Mouse (Mus musculus): ENCODE data around the gene 4930562C15Rik.

4930562C15Rik gene

DNA sequence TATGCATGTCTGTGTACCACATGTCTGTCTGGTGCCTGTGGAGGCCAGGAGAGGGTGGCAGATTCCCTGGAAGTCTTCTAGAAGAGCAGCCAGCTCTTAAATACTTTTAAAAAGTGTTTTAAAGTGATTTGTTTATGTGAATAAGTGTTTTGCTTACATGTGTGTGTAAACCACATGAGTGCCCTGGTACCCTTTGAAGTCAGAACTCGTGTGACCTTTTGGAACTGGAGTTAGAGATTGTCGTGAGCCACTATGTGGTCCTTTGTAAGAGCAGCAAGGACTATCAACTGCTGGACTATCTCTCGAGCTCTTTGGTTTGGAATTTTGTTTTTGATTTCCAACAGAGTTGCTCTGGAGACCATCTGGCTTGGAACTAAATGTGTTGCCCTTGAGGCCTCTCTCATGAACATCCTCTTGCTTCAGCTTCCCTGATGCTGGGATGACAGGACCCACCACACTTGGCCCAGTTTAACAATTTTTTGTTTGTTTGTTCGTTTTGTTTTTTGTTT is 55.0 kb downstream of the 4930562C15Rik start:
- DNase-seq (ENCODE audit: low read depth, low spot score), result no peak

DNA sequence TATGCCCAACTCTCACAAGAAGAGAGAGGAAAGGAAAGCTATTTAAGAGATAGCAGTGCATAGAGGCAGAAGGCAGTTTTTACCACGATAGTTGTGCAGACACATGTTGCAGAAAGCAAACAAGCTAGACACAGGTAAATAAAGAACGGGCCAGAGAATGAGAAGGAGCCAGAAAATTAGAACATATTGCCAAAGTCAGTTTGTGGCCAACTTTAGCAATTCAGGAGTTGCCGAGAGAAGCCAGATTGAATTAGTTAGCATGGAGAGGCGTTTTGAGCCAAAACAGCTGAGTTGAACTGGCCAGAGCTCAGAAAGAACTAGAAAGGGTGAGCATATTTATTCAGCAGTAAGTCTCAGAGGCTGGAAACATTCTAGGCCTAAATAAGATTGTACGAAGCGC is 57.0 kb downstream of the 4930562C15Rik start:
- DNase-seq (ENCODE audit: low read depth, low spot score), result no peak

DNA sequence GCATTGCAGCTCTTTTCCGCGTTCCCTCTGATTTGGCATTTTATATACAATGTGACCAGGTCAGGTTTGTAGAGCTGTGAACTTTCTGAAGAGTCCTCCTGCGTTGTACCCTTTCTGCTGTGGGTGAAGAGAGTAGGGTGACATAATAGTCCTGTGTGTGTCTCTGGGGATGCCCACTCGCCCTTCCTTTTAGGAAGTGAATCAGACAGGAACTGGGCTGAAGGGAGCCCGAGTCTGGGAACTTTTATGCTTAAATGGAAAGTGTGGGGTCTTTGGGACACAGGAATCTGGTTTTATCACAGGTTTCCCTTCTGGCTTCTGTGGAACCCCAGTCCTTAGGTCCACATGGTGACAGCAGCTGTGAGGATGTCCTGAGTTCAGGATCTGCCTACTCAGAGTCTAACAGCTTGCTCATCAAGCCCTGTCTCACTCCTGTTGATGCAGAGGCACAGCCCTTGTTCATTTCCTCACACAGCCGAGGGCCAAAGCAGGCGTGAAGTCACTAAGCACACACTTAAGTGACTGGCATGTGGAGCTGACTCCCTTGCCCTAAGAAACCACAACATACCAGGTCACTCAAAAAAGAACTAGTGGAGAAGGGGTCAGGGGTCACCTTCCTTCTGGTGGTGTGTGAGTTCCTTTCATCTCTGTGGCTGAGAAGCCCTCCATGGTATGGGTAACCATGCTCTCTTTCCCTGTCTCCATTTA is 59.1 kb downstream of the 4930562C15Rik start:
- DNase-seq (ENCODE audit: low read depth, low spot score), result no peak

DNA sequence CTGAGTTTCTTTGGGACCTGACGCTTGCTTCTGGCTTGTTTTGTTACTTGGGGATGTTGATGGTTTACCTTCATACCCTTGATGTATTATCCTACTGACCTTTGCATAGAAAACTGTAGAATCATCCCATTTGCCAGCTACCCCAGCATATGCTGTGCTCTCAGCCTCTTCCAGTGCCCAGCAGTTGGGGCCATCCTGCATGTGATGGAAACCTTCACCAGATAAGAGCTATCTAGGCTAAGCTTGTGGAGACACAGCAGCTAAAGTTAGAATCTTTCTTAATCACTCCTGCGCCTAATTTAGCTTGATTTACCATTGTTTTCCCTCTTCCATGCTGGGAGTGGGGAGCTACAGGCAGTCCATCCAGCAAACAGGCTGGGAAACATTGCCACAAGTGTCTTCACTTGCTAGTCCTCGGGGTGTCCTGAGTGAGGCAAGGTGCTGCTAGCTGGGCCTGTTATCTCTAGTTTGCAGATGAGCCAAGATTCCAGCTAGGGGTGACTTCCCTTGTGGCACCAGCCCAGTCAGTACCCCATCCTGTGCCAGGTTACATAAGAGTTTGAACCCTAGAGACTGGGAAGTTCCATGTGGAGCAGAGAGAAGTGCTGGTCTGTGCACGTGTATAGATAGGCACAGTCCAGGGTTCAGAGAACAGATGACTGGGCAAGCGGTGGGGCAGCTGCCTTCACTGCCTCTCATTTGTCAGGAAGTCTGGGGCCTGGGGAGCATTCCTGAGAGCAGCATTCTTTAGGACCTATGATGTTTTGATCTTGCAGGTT is 61.2 kb downstream of the 4930562C15Rik start:
- DNase-seq (ENCODE audit: low read depth, low spot score), result no peak

DNA sequence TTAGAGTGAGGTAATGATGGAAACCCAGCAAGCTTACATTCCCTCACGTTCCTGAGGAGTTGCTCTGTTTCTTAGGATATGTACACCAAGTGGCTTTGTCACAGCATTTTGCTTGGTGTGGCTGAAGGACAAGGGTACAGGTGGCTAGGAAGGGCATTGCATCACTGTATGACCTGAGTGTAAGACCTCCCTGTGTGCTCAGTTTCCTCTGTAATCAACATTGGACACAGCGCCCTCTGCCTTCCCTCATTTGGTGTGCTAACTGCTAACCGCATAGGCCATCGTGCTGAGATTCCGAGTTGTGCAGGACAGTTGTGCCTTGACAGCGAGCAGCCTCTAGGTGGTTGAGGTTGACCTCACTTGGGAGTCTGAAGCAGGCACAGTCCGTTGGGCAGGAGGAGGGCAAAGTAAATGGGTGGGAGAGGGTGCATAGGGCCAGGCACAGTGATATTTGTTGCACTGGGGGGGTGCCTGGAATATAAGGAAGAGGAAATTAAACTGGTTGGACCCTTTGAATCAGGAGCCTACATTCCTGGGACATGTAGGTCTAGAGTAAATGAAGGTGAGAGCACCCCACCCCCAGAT is 62.0 kb downstream of the 4930562C15Rik start:
- DNase-seq (ENCODE audit: low read depth, low spot score), result peak; percentile 76

DNA sequence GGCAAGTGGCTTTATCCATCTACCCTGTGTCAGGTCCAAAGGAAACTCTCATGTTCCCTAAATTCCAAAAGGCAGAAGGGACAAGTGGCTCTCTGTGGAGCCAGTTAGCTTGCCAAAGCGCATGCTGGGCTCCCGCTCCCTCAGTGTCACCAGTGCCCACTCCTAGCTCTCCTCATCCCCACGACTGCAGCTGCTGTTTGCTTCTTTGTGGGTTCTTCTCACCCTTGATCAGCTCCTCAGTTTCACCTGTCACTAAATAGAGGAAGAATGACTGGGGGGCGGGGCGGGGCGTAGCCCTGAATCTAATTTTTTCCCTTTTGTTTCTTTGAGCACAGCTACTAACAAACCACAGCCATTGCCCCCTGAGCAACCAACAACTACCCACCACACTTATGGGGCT is 63.7 kb downstream of the 4930562C15Rik start:
- DNase-seq (ENCODE audit: low read depth, low spot score), result no peak

DNA sequence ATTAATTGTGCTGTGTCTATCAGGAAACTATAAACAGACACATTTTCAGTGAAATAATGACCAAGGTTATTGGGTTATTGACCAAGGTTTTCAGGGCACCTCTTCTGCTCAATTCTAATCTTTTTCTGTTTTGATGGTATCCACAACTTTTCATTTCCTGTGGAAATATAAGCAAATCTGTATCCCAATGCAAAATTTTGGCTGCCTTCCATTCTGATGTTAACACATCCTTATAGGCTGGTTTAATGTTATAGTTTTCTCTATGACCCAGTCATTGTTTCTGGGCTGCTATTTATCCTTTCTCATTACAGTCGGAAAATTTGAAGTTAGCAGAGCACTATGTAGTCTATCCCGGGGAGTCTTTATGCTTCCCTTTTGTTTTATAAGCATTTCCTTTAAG is 64.5 kb downstream of the 4930562C15Rik start:
- no peak for DNase-seq (ENCODE audit: low read depth, low spot score)

DNA sequence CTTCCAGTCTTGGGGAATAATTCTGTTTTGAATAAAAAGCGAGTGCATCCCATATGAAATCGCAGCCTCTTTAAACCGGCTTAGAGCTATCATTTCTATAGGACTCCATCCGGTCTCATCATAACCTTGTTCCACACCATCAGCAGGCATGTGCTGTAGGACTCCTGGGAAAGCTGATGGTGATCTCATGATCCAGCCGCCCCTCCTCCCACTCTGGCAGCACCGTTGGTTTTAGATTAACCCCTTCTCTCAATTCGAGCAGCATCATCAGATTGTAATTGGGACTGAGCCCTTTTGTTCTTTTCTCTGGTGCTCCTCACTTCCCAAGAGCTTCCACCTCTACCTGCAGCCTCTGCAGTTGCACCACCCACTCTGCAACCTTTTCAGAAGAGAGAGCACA is 66.0 kb downstream of the 4930562C15Rik start:
- DNase-seq (ENCODE audit: low read depth, low spot score), result no peak

DNA sequence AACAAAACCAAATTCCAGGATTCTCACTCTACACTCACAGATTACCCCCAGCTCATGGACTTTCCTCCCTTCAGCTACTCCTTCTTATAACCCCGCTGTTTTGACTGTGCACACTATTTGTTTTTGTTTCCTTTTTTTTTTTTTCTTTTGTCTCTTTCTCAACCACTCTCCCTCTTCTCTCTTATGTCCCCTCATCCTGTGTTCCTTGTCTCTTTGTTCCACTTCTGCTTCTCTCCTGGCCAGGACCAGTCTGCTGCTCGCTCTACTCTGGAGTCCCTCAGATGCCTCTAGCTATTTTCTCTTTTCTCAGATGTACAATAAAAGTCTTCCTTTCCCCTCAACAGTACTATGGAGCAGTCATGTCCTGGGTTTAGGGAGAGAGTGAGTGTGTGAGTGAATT is 67.2 kb downstream of the 4930562C15Rik start:
- no peak for DNase-seq (ENCODE audit: low read depth, low spot score)

DNA sequence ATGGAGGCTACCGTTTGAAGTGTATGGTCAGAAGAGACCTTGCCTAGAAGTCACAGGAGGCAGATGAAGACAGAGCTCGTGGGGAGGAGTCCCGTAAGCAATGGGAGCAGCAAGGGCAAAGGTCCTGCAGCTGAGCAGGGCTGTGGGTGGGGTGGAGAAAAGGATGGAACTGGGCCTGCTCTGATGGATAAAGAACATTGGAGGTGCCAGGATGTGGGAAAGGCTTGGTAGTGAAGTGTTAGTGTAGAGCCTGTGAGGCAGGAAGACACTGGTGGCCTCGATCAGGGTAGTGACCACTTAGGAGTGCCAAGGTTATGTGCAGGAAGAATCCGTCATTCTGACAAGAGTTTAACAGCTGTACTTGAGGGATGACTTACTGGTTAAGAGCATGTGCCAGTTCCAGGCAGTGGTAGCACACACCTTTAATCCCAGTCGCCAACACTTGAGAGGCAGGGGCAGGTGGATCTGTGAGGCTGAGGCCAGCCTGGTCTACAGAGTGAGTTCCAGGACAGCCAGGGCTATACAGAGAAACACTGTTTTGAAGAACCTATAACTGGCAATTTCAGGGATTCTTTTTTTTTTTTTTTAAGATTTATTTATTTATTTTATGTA is 68.4 kb downstream of the 4930562C15Rik start:
- DNase-seq (ENCODE audit: low read depth, low spot score), result no peak

DNA sequence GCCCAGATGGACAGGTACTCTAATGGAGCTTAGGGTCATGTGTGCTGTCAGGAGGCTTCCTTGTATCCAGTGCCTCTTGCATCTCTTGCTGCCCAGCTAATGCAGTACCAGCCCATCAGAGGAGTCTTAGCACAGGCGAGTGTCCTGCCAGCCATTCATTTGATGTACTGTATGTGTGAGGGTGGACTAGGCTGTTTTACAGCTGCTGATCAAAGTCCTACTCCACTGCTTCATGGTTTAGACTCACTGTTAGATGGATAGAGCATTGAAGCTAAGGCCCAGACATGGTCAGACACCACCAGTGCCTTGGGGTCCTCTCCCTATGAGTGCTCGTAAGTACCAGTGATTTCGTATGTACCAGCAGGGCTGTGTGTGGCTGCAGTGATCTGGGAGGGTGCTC is 69.7 kb downstream of the 4930562C15Rik start:
- DNase-seq (ENCODE audit: low read depth, low spot score), result no peak

DNA sequence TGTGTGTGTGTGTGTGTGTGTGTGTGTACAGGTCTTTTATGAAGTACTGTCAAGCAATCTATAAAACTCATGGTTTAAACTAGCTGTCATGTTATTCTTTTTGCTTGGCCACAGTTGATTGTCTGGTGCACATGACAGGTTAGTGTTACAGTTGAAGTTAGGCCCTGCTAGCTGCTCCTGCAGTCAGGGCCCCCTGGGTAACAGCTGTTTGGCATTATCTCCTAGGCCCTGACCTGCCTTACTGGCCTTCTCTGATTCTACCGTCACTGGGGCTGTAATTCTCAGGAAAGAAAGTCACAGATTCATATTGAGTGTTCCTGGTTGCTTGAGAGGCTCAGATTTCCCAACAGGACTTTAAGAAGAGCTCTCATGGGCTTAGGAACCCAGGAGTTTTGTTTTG is 70.4 kb downstream of the 4930562C15Rik start:
- no peak for DNase-seq (ENCODE audit: low read depth, low spot score)

DNA sequence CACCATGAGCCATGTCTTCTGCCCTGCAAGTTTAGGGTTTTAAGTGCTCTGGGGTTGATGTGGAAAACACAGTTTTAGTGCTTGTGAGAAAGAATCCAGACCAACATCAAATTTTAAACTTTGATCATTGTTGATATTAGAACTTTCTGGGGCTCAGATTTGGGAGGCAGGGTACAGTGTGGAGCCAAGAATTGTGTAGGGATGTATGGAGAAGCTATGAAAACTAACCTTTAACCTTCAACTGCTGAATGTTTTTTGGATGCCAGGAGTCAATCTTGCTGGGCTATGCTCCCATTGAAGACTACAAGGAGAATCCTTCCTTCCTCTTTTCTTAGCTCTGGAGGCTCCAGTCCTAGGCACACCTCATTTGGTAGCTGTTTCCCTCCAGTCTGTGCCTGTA is 71.3 kb downstream of the 4930562C15Rik start:
- no peak for DNase-seq (ENCODE audit: low read depth, low spot score)

DNA sequence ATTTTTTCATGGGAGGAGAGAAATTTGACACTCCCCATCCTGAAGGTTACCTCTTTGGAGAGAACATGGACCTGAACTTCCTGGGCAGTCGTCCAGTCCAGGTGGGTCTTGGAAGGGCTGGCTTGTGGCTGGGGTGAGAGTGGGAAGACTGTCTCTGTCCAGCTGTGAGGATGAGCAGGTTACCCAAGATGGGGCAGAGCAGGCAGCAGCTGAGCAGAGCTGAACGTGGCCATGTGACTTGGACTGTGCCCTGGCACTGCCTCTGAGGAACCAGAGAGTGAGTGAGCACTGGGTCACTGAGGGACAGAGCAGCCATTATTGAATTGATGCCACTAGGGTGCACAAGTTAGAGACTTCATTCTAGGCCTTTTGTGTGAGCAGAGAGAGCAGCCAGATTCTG is 72.2 kb downstream of the 4930562C15Rik start:
- no peak for DNase-seq (ENCODE audit: low read depth, low spot score)

DNA sequence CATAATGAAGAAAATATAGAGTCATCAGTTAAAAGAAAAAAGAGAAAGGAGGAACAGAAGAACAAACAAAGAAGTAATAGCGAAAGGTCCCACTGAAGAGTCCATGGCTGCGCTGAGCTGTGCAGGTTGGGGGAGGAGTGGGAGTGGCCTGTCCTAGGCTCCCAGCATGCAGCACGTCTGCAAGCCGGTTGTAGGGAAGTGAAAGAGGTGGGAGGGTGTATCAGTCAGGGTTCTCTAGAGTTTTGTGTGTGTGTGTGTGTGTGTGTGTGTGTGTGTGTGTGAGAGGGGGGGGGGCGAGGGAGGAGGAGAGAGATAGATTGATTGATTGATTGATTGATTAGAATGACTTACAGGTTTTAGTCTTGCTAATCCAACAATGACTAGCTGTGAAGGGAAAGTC is 72.8 kb downstream of the 4930562C15Rik start:
- peak; percentile 73 for DNase-seq (ENCODE audit: low read depth, low spot score)

DNA sequence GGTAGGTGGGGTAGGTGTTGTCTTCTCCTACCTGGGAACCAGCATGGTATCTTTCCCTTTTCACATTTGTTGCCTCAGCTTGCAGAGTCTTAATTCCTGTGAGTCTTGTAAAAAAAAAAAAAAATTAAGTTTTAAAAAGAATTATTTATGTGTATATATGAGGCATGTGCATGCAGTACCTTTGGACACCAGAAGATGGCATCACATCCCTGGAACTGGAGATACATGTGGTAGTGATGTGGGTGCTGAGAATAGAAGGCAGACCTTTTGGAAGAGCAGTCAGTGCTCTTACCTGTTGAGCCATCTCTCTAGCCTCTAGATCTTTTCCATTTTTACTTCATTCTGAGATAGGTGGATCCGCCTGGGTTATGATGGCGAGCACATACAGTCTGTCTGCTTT is 74.5 kb downstream of the 4930562C15Rik start:
- DNase-seq (ENCODE audit: low read depth, low spot score), result peak; percentile 68

DNA sequence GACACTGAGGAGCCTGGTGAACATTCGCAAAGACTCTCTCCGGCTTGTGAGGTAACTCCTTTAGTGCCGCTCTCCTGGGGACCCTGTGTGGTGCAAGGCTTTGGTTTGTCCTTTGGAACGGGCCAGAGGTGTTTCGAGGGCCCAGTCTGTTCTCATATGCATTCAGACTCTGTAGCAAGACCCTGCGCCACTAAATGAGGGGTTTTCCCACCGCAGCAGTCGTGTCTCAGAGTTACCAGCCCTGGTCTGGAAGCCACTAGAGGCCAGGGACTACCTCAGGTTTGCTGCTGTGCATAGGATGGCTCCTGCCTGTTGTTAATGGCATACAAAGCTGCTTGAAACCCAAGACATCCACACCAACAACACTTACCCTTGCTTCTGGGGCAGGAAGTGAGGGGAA is 75.5 kb downstream of the 4930562C15Rik start:
- DNase-seq (ENCODE audit: low read depth, low spot score), result no peak

DNA sequence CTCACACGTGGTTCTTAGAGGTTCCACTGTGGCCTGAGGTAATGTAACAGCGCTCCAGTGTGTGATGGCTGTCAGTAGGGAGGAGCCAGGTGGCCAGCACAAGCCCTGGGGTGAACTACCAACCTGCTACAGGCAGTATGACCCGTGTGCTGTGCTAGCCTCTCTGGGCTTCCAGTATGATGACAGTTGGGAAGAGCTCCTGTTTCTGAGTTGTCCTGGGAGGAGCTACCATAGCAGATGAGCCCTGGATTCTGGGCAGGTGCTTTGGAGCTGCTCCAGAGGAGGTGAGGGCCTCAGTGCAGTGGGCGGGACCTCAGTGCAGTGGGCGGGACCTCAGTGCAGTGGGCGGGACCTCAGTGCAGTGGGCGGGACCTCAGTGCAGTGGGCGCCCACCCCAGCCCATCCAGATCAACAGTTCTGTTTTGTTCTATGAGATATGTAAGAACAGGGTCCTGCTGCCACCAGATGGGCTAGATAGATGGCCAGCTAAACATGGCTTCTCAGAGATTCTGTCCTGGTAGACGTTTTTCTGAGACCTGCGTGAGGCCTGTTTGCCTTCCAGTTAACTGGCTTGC is 76.9 kb downstream of the 4930562C15Rik start:
- peak; percentile 49 for DNase-seq (ENCODE audit: low read depth, low spot score)

DNA sequence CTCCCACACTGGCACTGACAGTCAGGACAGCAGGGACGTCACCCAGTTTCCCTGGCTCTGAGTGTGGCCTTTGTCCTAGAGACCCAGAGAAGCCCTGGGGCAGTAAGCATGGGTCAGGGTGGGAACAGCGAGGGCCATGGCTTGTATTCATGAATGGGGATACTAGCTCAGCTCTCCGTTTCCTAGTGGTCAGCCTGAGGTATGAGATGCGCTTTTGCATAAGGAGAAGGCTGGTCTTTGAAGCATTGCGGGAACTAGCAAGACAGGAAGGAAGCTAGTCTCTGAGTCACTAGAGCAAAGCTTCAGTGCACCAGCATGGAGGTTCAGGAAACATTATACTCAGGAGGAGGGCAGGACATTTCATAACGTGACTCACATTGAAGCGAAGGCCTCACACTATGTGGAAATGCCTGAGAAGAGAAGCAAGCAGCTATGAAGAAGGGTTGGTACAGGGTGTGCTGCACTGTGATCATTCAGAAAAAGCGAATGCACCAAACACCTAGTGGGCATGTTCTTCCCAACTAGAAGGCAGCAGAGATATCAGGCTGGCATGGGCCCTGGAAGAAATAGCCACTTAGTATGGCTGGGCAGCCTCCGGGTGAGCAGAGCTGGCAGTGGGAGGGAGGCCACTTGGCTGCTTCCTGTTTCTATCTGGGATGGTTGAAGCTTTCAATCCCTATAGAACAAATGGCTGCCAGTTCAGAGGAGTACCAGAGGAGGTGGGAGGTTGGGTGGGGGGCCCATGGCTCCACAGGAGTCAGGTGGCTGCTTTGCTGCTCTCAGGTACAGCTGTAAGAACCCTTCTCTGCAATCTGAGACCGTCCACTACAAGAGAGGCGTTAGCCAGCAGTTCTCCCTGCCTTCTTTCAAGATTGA is 77.9 kb downstream of the 4930562C15Rik start:
- DNase-seq (ENCODE audit: low read depth, low spot score), result no peak

DNA sequence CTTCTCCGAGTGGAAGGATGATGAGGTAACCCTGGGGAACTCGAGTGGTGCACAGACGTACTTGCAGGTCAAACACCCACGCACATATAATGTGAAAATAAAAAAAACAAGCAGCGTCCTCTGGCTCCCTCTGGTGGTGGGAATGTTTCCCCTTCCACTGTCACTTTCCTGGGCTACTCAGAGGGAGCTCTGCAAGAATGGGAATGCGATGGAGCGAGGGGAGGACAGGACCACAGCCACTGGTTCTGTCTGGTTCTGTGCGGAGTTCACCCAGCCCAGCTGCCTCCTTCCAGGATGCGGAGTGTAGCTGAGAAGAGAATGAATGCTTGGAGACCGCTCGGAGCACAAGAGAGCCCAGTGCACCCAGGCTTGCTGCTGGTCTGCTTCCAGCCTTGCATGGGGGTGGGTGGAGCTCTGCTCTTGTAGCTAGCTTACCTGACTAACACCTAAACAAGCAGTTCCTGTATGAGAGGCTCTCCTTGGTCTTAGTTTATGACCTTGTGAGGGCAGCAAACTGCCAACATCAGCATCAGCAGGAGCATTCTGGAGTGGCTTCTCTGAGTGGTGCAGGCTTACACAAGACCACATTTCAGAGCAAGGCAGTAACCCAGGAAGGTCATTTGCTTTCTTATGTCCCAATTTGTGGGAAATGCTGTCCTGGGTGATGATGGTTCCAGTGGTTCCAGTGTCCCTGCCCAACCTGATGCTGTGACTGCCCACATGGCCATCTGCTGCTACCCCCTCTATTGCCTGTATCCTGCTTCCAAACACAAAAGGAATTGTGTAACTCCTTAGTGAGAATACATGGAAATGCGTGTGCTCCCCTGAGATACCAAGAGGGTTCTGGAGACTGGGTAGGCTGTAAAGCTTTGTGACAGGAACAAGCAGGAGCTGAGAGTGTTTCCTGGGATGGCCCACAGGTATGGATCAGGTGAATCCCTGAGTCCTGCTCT is 78.8 kb downstream of the 4930562C15Rik start:
- DNase-seq (ENCODE audit: low read depth, low spot score), result peak; percentile 95

Measured in ZHBTc4 (cell line).